18 mouse cellular contexts compared by ENCODE assay signal in the genomic region with DNA sequence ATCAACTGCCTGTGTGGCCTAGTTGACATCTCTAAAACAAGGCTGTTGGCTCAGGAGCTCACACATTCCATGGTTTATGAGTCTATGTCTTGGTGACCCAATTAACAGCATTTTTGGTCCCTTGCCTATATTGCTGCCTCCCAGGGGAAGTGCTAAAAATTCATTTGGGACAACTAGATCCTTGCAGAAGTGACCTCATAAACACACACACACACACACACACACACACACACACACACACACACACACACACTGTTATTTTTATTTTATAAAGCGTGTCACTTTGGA. TPM values are rescaled to one million over a fixed set of nuclear protein-coding genes. Genes with fewer than 3 reads are reported as not detected.
DNase-seq lines count a peak whose midpoint lies in the region; ATAC-seq lines count a peak whose summit lies in the region.
"Had no signal": no experiment of that assay in that cellular context is flagged by ENCODE, and none has a peak within 500 bp of the region (broad histone marks: within the 10 kb centered on the region; RNA-seq: fewer than 3 reads in every experiment).

No protein-coding gene starts in this region.

- no peak overlapping the region for H3K9ac ChIP-seq in heart, embryonic 11.5 days (ENCODE audit: low read depth, low read length)
- H3K9ac ChIP-seq: hindbrain, embryonic 13.5 days; limb, embryonic 13.5 days; liver, embryonic 15.5 days; midbrain, embryonic 13.5 days; neural tube, embryonic 12.5 days had no signal

- no peaks in the 10 kb centered on the region for H3K27me3 ChIP-seq in heart, embryonic 11.5 days (ENCODE audit: control insufficient read depth, insufficient read depth, low read length)
- H3K27me3 ChIP-seq: hindbrain, embryonic 13.5 days; limb, embryonic 13.5 days; liver, embryonic 15.5 days; midbrain, embryonic 13.5 days; neural tube, embryonic 12.5 days had no signal

- no peak for ATAC-seq in heart, embryonic 11.5 days (replicated peaks; ENCODE audit: insufficient number of reproducible peaks, low FRiP score, low TSS enrichment)
- ATAC-seq: activated CD4-positive, CD25-positive, alpha-beta regulatory T cell, adult 4 months; CD4-positive, CD25-positive, alpha-beta regulatory T cell, adult 4 months; inflammation-experienced regulatory T-cells, adult 6 months had no signal

- 0 out of 2 replicates have a peak, but pooled peaks cover 2% of the 10 kb centered on the region for H3K9me3 ChIP-seq in heart, embryonic 11.5 days (replicated peaks; ENCODE audit: control insufficient read depth, low read length)
- H3K9me3 ChIP-seq: forebrain, embryonic 10.5 days; hindbrain, embryonic 13.5 days; limb, embryonic 13.5 days; liver, embryonic 15.5 days; midbrain, embryonic 13.5 days; neural tube, embryonic 12.5 days had no signal

- H3K27ac ChIP-seq in heart, embryonic 11.5 days (ENCODE audit: low read depth, low read length) = no peak overlapping the region
- H3K27ac ChIP-seq: forebrain, embryonic 10.5 days; gastrocnemius, adult 2 months; hindbrain, embryonic 13.5 days; limb, embryonic 13.5 days; liver, embryonic 15.5 days; midbrain, embryonic 13.5 days; neural tube, embryonic 12.5 days had no signal

- H3K4me3 ChIP-seq in heart, embryonic 11.5 days (ENCODE audit: low read depth, low read length) = no peak overlapping the region
- H3K4me3 ChIP-seq: forebrain, embryonic 10.5 days; gastrocnemius, adult 2 months; hindbrain, embryonic 13.5 days; limb, embryonic 13.5 days; liver, embryonic 15.5 days; midbrain, embryonic 13.5 days; neural tube, embryonic 12.5 days had no signal

- H3K36me3 ChIP-seq in heart, embryonic 11.5 days (ENCODE audit: control insufficient read depth, insufficient read depth, low read length) = no peaks in the 10 kb centered on the region; the same call in 1 of the 2 replicates
- H3K36me3 ChIP-seq: forebrain, embryonic 10.5 days; hindbrain, embryonic 13.5 days; limb, embryonic 13.5 days; liver, embryonic 15.5 days; midbrain, embryonic 13.5 days; neural tube, embryonic 12.5 days had no signal

- peaks cover 3% of the 10 kb centered on the region; the same call in 1 of the 2 replicates for H3K4me1 ChIP-seq in heart, embryonic 11.5 days (ENCODE audit: control insufficient read depth, insufficient read depth, low read length)
- H3K4me1 ChIP-seq: hindbrain, embryonic 13.5 days; limb, embryonic 13.5 days; liver, embryonic 15.5 days; midbrain, embryonic 13.5 days; neural tube, embryonic 12.5 days had no signal

- H3K4me2 ChIP-seq in heart, embryonic 11.5 days = no peak overlapping the region
- H3K4me2 ChIP-seq: hindbrain, embryonic 13.5 days; limb, embryonic 13.5 days; liver, embryonic 15.5 days; midbrain, embryonic 13.5 days; neural tube, embryonic 12.5 days had no signal

- peak; percentile 21 for DNase-seq in adrenal gland, postnatal 14 days
- DNase-seq in adrenal gland, adult (ENCODE audit: inconsistent age in 2 of 2, low spot score in 1 of 2) = no peak
- DNase-seq in heart, postnatal 4 days = peak; percentile 49
- DNase-seq in brain, adult 2 months (ENCODE audit: low read depth, low spot score) = peak; percentile 27
- DNase-seq in kidney, postnatal 36 days = peak; percentile 34 to 64
- no peak for DNase-seq in right cerebral cortex, postnatal 14 days
- DNase-seq: gastrocnemius, adult 2 months had no signal

- 81% methylated on average over 1 of the region's 1 CpGs for WGBS in heart, embryonic 11.5 days (ENCODE audit: insufficient replicate concordance)

RNA-seq across cellular contexts. Expression of gene Morf4l1, which starts 22.0 kb away (rescaled TPM):
- 268 and 288 TPM in 2 replicates for total RNA-seq in adrenal gland, postnatal 14 days (2021)
- 100 to 1,000 TPM; 325 to 333 TPM for total RNA-seq in heart, postnatal 4 days (2021)
- 376 and 383 TPM in 2 replicates for polyA plus RNA-seq in heart, embryonic 11.5 days (2014; fragmentation: Nextera tagmentation; extraction: Ambion mirVana)

RNA-seq across cellular contexts. Expression of gene Adamts7, which starts 26.2 kb away (rescaled TPM):
- 8.6 and 9.0 TPM in 2 replicates for total RNA-seq in adrenal gland, postnatal 14 days (2021)
- 10 to 100 TPM; 17.5 to 17.6 TPM for total RNA-seq in heart, postnatal 4 days (2021)
- 4.2 and 4.9 TPM in 2 replicates for polyA plus RNA-seq in heart, embryonic 11.5 days (2014; fragmentation: Nextera tagmentation; extraction: Ambion mirVana)
- total RNA-seq: megakaryocyte progenitor cell, adult 5-6 weeks had no signal
- polyA plus RNA-seq: activated CD4-positive, CD25-positive, alpha-beta regulatory T cell, adult 4 months; inflammation-experienced regulatory T-cells, adult 6 months had no signal

Comparison
In these comparisons a context has a peak if more than half of its experiments do, and no peak if none do; other contexts are left out.
1. DNase-seq: peak in adrenal gland, postnatal 14 days (single experiment), heart, postnatal 4 days (single experiment), brain, adult 2 months (single experiment) and kidney, postnatal 36 days (2 of 2); none in adrenal gland, adult (0 of 2) and right cerebral cortex, postnatal 14 days (single experiment).